Mouse (Mus musculus) brown adipose tissue, adult 24 weeks (tissue): Measurements from ENCODE around the gene Ago4. TPM values are rescaled to one million over a fixed set of nuclear protein-coding genes. Genes with fewer than 3 reads are reported as not detected.
"Not testable (repeated sequence)": the region's sequence is repeated elsewhere in the genome, so short reads cannot be mapped to it uniquely, and the experiment has no call there.

Experiments used
- H3K27ac ChIP-seq: fragments of 200-500 bp; replicated peaks from 2 replicates; pipeline ENCODE4 v1.5.1; 2012; ENCODE audit warnings: low read depth, mild to moderate bottlenecking, low read length
- H3K4me1 ChIP-seq: fragments of 200-500 bp; 2 replicates; pipeline ENCODE4 v1.6.1; 2012; ENCODE audit warnings: low read length, mixed read lengths; ENCODE audit not compliant: control insufficient read depth, insufficient read depth, insufficient read length
- H3K4me3 ChIP-seq: fragments of 200-500 bp; 2 replicates; pipeline ENCODE4 v1.5.1; 2012; ENCODE audit warnings: low read depth, mild to moderate bottlenecking, low read length, moderate library complexity; ENCODE audit not compliant: insufficient read depth
- polyA plus RNA-seq: library from polyadenylated mRNA; stranded (reverse); fragments of >200 nt; gene quantifications from 2 replicates; pipeline ENCODE4 v1.2.4, GENCODE M21; 2012; ENCODE audit not compliant: missing spikeins, insufficient read depth, insufficient read length

The Ago4 gene
- polyA plus RNA-seq, 1 experiment, result 1.9 TPM

DNA sequence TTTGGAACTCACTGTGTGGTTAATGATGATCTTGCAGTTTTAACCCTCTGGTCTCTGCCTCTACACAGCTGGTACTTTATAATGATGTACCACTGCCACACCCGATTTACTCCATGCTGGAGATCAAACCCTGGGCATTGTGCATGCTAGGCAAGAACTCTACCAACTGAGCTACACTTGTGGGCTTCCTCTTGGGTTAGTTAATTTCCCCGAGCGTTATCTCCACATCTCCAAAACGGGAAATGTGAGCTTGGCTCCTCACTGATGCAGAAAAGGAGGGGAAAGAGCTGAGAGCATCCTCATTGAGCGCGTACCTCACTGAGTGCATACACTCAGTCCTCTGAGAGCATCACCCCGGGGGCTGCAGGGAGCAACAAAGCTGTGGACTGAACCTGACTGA is 9.6 kb upstream of the Ago4 start:
- Histone ChIP-seq H3K4me3 (no peak overlapping the region), H3K27ac (no peak overlapping the region), H3K4me1 (no peaks in the 10 kb centered on the region)

DNA sequence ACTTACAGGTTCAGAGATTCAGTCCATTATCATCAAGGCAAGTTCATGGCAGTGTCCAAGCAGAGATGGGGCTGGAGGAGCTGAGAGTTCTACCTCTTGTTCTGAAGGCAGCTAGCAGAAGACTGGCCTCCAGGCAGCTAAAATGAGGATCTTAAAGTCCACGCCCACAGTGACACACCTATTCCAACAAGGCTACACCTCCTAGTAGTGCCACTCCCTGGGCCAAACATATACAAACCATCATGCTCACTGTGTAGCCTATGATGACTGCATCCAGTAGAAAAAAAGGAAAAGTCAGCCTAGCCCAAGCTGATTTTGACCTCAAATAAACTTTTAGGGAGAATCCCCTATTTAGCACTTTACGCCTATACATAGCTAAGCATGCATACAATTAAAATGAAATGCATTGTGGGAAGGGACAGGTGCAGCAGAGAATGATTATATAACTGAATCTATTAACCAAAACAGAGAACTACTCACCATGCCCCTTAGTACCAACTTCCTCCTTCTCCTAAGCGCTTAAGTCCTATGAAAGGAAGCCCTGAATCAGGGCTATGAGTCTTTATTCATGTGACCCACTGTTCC is 7.3 kb upstream of the Ago4 start:
- H3K4me1 ChIP-seq, result no peaks in the 10 kb centered on the region

DNA sequence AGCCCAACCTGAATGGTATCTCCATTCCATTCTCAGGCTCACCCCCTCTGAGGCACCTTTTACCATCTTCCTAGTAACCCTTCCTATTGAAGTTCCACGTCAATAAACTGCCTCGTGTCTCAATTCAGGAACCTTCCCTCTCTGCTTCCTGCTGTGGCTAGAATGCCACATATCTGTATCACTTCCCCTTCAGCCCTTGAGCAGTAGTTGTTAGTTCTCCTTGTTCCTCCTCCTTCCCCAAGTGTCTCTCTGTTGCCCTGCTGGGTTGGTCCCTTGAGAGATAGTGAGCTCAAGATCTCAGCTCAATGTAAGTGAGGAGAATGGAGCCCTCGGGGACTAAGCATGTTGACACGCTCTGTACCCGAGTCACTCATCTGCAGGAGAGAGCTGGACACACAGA is 3.6 kb upstream of the Ago4 start:
- H3K4me3 ChIP-seq, result no peak overlapping the region
- peak overlapping the region; percentile 80 for H3K27ac ChIP-seq
- H3K4me1 ChIP-seq, result peaks cover 3% of the 10 kb centered on the region; the same call in 1 of the 2 replicates

More for the DNA sequence above, 7.3 kb upstream of the Ago4 start:
- H3K27ac ChIP-seq, result no peak overlapping the region
- H3K4me3 ChIP-seq, result no peak overlapping the region

DNA sequence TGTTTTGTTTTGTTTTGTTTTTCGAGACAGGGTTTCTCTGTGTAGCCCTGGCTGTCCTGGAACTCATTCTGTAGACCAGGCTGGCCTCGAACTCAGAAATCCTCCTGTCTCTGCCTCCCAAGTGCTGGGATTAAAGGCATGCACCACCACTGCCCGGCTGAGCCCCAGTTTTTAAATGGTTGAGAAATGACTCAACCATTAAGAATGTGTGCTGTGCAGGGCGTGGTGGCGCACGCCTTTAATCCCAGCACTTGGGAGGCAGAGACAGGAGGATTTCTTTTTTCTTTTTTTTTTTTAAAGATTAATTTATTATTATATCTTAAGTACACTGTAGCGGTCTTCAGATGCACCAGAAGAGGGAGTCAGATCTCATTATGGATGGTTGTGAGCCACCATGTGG is 2.4 kb upstream of the Ago4 start:
- not testable (repeated sequence) for H3K4me1 ChIP-seq, H3K4me3 ChIP-seq, H3K27ac ChIP-seq

DNA sequence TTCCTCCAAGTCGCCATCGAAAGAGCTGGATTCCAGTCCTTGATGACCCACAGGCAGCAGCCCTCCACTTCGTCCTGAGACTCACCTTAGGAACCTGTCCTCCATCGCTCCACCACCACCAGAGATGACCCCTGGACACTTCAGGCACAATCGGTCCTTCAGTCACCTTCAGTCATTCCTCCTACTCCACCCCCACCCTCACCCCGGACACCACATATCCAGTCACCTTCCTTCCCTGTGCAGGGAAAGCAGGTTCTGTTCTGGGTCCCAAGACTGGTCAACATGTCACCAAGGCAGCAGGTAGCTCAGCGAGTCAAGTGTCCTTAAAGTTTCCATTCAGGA is 428 bp upstream of the Ago4 start:
- H3K27ac ChIP-seq, result no peak overlapping the region
- peak overlapping the region; percentile 84 for H3K4me3 ChIP-seq
- H3K4me1 ChIP-seq, result peaks cover 3% of the 10 kb centered on the region; the same call in 1 of the 2 replicates

DNA sequence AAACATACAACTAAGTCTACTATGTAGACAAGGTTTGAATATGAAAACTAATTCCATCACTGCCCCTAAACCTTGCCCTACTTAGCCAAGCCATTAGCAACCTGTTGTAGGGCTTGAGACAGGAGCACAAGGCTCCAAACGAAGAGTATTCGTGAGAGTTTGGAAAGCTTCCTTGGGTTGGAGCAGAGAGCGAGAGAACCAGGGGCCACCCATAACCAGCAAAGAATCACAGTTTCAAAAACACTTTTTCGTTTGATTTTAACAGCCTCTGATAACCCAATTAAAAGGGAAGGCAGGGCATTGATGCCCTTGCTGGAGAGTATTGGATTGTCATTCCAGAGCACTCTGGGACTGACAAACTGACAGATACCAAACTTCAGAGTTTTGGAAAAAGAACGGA is 980 bp downstream of the Ago4 start:
- Histone ChIP-seq H3K27ac (no peak overlapping the region), H3K4me1 (peaks cover 3% of the 10 kb centered on the region; the same call in 1 of the 2 replicates), H3K4me3 (peak overlapping the region; percentile 84)

DNA sequence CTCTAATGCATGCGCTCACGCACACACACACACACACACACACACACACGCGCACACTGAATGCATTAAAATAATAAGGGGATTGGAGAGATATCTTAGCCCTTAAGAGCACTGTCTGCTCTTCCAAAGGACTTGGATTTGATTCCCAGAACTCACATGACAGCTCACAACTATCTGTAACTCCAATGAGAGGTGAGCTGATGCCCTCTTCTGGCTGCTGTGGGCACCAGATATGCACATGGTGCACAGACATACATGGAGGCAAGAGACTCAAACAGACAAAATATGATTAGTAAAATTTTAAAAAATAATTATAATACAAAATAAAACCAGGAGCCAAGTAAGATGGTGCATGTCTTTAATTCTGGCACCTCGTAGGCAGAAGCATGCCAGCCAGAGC is 6.4 kb downstream of the Ago4 start:
- H3K27ac ChIP-seq, result no peak overlapping the region
- no peak overlapping the region for H3K4me3 ChIP-seq
- no peaks in the 10 kb centered on the region for H3K4me1 ChIP-seq

DNA sequence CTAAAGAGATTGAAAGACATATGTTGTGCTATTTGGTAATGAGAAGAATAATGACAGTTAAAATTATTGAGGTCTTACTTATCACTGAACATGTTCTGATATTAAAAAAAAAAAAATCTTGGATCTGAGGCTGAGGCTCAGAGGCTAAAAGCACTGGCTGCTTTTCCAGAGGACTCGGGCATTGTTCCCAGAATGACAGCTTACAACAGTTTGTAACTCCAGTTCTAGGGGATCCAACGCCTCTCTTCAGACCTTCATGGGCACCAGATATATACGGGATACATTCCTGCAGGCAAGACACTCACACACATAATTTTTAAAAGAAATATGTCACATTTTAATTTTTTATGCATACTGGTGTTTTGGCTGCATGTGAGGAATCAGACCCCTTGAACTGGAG is 7.1 kb downstream of the Ago4 start:
- Histone ChIP-seq H3K27ac (no peak overlapping the region), H3K4me3 (no peak overlapping the region), H3K4me1 (no peaks in the 10 kb centered on the region)

DNA sequence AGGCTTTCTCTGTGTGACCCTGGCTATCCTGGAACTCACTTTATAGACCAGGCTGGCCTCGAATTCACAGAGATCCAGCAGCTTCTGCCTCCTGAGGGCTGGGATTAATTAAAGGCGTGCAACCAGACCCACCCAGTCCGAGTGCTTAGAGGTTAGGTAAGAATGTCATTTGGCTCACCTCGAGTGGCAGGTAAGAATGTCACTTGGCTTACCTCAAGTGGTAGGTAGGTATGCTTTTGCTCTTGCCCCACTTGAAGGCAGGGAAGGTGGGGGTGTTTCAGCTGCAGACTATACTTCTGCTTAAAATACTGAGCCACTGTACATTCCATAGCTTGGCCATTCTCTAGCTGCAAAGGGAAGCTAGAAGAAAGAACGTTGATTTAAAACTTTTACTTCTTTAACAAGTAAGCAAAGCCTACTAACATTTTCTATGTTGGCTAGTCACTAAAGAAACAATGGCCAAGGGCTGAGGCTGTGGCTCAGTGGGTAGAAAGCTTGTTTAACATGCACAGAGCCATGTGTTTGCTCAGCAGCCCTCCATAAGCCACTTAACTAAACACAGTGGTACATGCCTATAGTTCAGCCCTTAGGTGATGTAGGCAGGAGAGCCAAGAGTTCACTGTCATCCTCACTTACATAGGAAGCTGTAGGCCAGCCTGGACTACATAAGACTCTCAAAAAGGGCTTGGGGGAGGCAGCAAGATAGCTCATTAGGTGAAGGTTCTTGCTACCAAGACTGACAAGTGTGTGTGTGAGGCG is 20.8 kb downstream of the Ago4 start:
- Histone ChIP-seq H3K4me3 (no peak overlapping the region), H3K27ac (no peak overlapping the region), H3K4me1 (no peaks in the 10 kb centered on the region)

DNA sequence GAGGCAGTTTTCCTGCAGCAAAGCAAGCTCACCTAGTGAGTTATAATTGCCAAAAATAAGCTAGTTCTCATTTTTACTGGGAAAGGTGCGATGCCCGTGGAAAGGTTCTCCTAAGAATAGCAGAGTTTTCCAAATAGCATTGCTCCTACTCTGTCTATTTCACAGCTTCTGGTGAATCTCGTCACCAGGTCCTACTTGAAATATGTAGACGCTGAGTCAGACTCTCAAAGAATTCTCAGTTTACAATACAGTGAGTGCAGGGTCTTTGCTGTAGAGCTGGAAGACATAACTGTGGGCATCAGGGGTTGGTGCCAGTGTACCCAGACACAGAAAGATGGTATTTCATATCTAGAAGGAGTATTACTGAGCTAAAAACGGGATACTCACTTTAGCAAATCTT is 22.3 kb downstream of the Ago4 start:
- Histone ChIP-seq H3K4me1 (no peaks in the 10 kb centered on the region), H3K4me3 (no peak overlapping the region), H3K27ac (no peak overlapping the region)

DNA sequence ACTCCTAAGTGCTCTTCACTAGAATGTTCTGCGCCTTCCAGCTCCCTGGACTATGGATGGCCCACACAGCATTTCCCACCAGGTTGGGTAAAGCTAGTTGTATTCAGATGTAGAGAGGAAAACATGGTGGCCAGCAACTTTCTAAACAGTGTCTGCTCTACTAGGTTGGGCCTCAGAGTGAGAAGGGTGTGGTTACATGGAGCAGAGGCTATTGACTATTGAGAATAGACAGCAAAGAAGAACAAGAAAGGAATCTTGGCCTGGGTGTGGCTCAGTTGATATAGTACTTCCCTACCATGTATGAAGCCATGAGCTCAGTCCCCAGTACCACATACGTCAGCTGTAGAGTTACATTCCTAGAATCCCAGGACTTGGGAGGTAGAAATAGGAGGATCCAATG is 24.2 kb downstream of the Ago4 start:
- Histone ChIP-seq H3K4me3 (no peak overlapping the region), H3K27ac (no peak overlapping the region), H3K4me1 (no peaks in the 10 kb centered on the region)

DNA sequence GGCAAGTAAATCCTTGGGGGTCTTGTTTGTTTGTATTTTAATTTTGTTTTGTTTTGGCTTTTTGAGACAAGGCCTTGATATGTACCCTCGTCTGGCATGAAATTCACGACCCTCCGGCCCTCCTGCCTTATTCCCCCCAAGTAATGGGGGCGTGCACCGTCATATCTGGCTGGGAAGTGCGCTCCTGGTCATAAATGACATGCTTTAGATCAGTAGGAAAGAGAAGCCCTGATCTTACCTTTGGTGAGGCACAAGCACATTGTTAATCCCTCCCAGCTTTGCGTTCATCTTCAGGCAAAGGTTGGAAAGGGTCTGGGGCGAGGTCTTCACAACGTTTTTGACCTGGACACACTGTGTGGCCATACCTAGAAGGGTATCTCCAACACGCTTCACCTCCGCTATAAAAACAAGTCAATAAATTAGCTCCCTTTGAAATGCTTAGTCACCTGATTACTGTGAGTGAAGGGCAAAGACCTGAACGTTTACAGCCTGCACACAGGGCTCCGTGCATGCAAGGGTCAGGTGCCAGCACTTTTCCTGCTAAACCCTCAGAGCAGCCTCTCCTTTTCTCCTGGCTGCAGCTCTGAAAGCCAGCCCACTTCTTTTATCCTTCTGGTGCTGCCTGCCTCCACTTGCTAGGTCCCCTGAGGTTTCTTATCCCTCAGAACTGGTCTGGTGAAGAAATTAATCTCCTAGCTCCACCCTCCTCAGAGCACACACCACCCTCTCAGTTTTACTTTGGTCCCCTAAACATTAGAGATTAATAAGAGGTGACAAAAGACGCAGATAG is 25.0 kb downstream of the Ago4 start:
- no peaks in the 10 kb centered on the region for H3K4me1 ChIP-seq
- H3K27ac ChIP-seq, result no peak overlapping the region
- H3K4me3 ChIP-seq, result no peak overlapping the region

DNA sequence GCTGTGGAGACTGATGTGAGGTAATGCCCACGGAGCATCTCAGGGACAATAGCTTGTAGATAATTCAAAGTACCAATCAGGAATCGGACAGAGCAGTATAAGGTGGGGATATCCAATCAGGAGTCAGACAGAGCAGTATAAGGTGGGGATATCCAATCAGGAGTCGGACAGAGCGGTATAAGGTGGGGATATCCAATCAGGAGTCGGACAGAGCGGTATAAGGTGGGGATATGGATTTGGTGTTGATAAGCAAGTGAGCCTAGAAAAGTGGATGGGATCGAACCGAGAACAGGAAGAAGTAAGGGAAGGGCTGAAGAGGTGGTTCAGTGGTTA is 30.3 kb downstream of the Ago4 start:
- no peak overlapping the region for H3K4me3 ChIP-seq
- H3K4me1 ChIP-seq, result no peaks in the 10 kb centered on the region
- no peak overlapping the region for H3K27ac ChIP-seq

DNA sequence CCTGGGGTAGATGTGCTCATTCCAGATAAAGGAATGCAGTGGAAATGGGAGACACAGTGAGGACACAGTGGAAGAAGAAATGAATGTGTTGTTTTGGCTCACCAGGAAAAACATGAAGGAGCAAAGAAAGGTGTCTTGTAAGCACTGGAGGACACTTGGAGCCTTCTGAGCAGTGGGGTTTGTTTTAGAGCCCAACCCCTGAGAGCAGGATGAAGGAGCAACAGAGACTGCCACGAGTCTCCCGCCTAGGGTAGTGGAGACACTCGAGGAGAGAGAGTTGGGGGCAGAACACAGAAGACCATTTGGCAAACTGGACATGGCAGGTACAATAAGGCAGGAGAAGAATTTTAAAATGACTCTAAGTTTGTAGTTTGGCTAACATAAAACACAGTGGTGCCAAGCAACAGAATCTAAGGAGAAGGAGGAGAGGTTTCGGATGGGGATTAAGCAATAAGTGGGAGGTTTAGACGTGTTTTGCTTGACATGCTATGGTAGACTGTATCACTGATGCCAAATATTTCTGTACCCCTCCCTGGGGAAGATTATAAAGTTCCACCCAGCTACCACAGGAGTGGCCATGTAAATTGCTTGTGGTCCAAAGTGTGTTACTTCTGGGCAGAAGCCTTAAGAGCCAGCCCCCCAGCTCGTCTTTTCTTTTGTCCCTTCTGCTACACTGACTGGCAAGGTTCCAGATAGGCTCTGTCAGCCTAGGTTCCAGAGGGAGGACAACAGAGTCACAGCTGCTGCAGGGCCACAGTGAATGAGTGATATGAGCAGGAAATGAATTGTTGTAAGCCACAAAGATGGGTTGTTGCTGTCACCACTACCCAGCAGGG is 30.9 kb downstream of the Ago4 start:
- Histone ChIP-seq H3K27ac (no peak overlapping the region), H3K4me1 (no peaks in the 10 kb centered on the region), H3K4me3 (no peak overlapping the region)

DNA sequence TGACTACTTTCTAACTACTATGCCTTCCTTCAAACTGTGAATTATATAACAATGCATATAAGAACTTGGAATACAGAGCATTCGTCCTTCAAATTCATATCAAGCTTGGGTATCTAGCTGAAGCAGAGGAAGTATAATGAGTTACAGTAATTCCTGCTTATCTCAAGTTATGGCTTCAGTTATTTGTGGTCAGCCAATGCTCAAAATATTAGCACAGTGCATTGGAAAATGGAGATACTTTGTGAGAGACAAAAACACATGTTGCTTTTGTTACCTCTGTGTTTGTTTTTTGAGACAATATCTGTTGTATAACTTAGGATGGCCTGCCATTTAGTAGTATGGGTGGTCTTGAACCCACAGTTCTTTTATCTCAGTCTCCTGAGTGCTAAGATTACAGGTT is 34.7 kb downstream of the Ago4 start:
- no peaks in the 10 kb centered on the region for H3K4me1 ChIP-seq
- no peak overlapping the region for H3K4me3 ChIP-seq
- H3K27ac ChIP-seq, result no peak overlapping the region
